Mouse (Mus musculus): ENCODE measurements around the gene Naa16.

- TF ChIP-seq POLR2A (IDR thresholded peaks at IDR 0.05; ENCODE audit: insufficient read length, low read depth) (no peak), SRF (IDR thresholded peaks at IDR 0.05; ENCODE audit: control insufficient read depth, insufficient read length, low read depth) (no peak), TCF12 (IDR thresholded peaks at IDR 0.05; ENCODE audit: insufficient read depth, poor library complexity, severe bottlenecking) (no peak), MAX (IDR thresholded peaks at IDR 0.05; ENCODE audit: low read depth) (no peak)
These were observed 106.0 kb downstream of the Naa16 start for GRCm38 (mm10) chr14:79284616-79285015.

All from myocyte (in vitro differentiated cells).